Mouse (Mus musculus): ENCODE results near the gene Nnmt.
A peak's percentile ranks its signal among the peaks of the same experiment; 100 is the strongest.

Gene Nnmt

DNA sequence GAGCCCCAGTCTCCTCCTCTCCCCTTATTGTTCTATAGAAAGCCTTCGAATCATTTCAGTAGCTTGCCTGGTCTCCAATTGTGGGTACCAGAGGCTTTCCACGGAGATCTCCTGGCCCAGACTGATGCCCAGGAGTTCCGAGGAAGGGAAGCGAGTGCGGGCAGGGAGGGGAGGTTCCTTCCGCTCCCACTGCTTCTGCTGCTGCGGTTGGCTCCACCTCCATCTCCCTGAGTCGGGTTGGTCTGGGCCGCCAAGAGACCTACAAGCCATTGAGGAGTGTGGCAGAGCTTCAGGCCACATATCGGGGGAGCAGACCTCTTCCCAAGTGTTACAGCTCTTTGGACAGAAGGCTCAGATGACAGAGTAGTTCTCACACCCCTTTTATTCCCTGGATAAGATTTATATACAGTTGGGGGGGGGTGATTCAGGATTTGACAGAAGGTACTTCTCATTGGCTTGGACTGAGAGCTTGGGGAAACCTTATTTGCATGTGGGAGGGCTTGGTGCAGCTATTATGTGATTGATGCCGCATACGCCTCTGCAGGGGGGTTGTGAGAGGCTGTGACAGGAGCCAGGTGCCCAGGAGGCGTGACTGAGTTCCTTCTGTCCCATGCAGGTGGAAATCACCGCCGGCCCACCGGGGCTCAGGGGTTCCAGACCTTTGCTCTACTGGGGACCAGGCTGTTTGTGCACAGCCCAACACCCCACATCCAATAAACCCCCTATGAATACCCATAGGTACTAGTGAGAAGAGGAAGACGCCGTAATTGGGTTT lies 30.8 kb upstream of the Nnmt start:
- peak; percentile 92 for DNase-seq

DNA sequence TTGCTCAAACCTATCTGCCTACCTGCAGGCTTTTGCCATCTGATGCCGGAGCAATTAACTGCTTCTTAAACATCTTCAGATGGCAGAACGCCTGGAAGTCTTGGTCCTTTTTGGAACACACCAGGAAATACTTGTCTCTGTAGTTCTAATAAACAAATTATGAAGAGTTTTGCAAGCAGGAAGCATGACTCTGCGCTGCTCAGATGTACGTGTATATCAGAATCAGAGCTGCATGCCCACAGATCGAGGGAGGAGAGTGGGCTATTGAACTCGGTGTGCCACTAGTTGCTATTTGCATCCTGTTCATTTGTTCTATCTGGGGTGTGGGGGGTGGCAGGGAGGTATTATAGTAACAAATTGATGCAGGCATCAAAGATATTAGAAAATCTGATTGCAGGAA lies 28.2 kb upstream of the Nnmt start:
- DNase-seq, result peak; percentile 72

DNA sequence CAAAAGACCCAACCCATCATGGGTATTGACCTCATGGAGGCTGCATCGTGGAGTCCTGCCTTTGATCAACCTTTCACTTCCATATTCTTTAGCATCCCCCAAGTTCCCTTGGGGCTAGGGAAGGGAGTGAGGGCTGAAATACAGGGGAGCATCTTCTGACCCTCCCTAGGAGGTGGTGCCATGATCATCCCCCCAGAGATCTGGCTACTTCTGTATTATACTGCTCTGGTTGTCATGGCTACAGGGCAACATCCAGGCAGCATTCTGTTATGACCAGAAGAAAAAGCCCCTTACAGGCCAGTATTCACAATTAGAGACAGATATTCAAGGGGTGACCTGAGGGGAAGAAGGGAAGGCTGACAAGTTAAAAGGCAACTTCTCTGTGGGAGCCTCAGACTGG lies 14.3 kb upstream of the Nnmt start:
- peak; percentile 55 for DNase-seq

DNA sequence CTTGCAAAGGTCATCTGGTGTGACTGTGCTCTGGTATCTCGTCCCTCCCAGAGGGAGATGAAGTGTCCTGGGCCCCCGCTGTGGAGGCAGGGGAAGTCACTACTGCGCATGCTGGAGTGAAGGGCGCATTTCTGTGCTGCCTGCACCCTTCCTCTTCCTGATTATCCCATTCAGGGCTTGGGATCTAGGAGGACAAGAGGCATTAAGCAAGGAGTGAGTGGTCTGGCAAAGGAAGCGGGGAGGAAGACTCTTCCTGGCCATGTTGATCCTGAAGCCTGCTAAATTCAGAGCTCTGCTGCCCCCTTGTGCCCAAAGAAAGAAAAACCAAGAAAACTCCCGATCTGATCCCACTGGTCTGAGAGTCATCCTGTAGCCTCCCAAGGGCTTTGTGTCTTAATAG lies 13.6 kb upstream of the Nnmt start:
- DNase-seq, result peak; percentile 98

DNA sequence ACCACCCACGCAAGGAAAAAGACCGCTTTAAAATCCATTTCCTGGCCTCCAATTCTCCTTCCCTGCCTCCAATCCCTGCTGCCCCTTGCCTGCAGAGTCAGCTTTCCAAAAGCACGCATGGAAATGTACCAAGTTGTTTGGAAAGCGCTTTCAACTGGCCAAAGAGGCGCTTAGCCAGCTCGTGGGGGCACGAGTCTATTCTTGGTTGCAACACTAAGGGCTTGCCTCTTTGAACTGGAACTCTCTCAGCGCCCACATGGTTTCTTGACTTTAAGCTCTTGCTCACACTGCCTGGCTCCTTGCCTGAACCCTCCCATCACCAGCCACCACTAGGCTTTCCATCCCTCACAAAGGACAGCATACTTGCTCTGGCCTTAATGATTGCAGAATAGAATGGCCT lies 13.2 kb upstream of the Nnmt start:
- peak; percentile 98 for DNase-seq

DNA sequence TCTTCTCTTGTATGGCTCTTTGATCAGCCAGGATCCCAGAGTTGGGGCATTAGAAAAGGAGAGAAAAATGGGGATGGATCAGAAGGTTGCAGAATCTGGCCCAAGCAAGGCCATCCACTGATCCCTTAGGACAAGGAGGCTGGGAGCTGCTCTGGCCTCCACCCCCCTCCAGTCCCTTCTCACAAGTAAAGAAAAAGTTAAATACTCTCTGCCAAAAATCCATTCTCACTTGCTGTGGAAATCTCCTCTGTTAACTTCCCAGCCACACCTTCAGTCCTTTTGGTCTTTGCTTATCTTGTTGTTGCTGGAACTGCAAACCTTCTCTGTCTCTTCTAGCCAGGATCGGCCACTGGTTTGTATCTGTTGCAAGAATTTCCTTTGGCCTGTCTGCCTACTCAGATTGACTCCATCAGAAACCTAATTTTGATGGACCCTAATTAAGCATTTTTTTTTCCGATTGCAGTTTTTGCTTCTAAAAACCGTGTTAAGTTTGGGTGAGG lies 12.6 kb upstream of the Nnmt start:
- DNase-seq, result peak; percentile 94

DNA sequence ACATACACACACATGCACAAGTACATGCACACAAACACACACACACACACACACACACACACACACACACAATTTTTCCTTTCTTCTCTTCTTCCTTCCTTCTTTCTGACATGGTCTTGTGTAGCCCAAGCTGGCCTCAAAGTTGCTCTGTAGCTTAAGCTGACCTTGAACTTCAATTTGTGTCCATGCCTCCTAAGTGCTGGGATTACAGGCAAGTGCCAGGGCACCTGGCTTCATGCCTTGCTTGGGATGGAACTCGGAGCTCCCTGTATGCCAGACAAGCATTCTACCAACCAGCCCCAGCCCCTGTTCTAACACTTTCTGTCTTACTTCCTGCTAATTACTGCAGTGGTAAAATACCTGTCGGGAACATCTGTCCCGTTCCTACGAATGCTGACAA lies 8.3 kb upstream of the Nnmt start:
- peak; percentile 81 for DNase-seq

DNA sequence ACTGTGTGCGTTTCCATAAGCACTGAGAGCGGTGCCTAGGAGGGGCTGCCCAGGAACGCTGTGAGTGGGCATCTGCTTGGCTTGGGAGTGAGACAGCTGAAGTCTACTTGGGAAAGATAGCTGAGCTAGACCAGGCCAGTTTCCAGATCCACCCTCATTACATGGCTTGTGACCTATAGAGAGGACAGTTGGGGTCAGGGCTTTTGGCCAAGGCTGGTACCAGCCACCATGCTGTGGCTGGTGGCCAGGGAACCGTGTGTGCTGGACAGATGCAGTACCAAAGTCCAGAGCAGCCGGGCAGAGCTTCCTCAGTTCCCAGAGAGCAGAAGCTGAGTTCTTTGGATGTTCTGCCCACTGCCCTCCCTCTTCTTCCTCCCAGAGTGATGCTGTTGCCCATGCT lies 7.6 kb upstream of the Nnmt start:
- peak; percentile 92 for DNase-seq

DNA sequence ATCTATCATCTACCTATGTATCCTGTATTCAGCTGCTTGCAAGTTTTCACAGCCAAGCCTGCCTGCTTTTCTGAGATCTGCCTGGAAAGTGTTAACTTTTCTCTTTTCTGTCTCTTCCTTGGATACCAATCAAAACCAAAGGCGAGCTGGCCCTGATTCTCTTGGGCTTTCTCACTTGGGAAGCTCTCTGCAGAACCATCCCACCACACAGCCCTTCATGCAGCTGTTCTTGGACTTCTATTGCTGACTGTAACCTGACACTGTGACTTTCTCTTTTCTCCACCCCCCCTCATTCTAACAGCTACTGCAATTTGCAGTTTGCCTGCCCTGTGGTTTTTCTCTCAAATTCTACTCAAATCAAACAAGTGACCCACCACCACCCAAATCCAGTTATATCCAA lies 6.1 kb upstream of the Nnmt start:
- DNase-seq, result peak; percentile 86

DNA sequence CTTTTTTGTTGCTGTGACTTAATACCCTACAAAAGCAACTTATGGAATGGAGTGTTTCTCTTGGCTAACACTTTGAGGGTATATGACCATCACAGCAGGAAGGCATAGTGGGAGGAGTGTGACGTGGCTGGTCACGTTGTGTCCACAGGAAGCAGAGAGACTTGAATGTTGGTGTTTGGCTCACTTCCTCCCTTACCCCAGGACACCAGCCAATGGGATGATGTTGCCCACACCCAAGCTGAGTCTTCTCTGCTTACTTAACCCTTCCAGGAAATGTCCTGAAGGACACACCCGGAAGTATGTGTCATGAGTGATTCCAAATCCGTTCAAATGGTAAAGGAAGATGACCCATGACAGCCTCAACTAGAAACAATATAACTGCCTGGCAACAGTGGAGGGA lies 4.8 kb upstream of the Nnmt start:
- peak; percentile 81 for DNase-seq

DNA sequence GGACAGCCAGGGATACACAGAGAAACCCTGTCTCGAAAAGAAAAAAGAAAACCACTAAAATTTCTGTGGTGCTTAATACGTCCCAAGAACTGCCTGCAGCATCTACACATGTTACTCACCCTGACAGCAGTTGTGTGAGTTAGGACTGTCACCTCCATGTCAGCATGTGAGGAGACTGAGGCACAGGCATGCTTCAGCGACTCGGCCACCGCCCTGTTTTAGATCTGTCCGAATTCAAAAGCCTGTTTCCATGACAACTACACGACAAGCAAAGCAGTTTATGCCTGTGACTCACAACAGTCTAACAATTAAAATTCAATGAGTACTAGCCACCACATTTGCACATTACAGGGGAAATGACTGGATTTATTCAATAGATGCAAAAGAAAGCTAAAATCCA lies 2.5 kb upstream of the Nnmt start:
- peak; percentile 67 for DNase-seq

DNA sequence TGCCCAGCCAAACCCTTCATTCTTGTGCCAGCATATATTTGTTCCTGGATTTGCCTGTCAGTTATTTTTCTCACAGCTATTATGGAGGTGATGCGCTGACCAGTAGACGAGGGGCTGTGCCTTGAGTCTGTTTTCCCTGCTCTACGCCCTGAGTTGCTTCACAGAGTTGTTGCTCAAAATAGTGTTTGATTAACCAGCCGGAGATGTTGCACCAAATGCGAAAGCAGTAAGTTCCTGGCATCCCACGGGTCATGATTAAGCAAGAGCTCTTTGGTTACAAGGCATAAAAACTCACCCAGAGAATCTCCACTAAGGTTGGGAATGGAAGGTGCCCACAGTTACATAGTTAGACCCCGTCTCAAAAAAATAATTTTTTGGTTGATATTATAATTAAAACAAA lies 1.2 kb upstream of the Nnmt start:
- DNase-seq, result peak; percentile 92

DNA sequence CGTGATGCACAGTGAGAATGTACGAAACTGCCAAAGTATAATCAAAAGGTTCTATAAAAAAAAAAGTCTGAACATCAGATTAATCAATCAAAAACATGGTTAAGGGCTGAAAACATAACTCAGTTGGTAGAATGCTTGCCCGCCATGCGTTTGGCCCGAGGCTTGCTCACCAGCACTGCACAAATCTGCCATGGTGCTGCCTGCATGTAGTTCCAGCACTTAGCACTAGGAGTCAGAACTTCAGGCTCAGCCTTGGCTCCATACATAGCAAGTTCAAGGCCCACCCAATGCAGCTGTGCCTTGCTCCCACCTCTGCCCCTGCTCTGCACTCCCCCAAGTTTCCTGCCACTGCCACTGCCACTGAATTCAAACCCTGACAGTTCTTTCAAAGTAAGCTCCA lies 744 bp upstream of the Nnmt start:
- peak; percentile 87 for DNase-seq

DNA sequence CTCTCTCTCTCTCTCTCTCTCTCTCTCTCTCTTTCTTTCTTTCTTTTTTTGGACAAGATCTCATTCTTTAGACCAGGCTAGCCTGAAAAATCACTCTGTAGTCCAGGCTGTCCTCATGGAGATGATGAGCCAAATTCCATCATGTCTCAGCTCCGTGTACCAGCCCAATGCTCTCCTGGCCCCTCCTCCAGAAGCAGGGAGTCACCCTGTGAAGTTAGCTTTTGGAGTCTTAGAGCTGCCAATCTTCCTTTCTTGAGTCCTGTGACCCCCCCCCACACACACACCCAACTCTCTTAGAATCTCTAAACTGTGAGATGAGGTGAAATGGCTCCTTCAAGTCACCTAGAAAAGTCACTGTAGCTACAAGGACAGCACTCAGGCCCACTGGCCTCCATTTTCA lies 727 bp downstream of the Nnmt start:
- peak; percentile 85 for DNase-seq

DNA sequence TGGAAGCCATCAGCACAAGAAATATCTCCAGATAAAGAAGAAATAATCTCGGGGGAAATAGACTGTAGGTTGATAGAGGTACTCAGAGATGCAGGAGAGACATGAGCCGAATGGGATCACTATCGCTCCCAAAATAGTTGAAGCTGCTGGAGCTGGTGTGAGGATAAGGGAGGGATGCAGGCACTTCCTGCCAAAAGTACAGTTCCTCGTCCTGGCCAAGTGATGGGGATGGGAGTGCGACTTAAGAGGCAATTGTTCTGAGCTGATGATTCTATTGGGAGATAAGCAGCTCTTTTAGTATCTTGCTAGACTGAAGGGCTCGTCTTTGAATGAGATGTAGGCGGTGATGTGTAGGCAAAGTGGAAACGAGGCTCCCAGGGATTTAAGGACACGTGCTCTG lies 4.1 kb downstream of the Nnmt start:
- peak; percentile 91 for DNase-seq

DNA sequence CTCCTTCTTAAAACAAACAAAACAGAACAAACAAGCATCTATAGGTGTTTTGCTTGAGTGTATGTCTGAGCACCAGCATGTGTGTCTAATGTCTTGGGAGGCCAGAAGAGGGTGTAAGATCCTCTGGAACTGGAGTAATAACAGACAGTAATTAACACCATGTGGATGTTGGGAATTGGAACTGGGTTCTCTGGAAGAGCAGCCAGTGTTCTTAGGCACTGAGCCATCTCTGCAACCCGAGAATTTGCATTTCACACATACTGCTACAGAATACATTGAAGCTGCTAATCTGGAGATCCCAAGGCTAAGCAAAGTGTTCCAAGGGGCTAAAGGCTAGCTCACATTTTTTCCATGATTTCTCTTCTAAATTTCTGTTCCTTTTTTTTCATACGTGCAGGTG lies 4.9 kb downstream of the Nnmt start:
- DNase-seq, result no peak

DNA sequence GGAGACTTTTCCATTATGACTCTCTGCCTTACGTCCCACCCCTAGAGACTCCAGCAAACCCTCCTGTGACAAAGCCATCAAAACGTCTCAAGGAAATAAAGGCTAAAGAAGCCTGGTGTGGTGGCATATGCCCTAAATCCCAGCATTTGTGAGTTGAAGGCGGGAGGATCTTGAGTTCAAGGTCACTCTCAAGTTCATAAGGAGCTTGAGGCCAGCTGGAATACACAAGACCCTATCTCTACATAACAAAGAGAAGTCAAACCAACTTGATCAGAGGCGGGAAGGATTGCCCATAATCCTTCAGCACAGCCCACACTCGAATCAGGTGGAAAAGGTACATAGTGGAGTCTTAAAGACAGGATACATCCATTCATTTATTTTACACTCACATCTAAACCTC lies 7.5 kb downstream of the Nnmt start:
- DNase-seq, result peak; percentile 58

DNA sequence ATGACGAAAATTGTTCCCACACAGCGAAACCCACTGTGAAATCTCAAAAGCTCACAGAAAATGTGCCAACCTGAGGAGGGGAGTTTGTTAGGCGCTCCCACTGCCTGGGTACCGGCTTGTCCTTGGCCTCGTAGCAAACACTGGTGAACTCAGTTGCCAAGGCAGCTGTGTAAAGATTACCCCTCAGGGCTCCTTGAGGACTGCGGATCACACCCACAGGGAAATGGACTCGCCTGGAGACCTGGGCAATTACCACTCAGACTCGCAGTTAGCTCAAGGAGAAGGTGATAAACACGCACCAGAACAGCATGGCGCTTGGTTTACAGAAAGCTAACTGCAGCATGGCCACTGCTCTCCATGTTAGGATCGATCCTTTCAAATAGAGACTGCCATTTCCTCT lies 8.0 kb downstream of the Nnmt start:
- peak; percentile 80 for DNase-seq

DNA sequence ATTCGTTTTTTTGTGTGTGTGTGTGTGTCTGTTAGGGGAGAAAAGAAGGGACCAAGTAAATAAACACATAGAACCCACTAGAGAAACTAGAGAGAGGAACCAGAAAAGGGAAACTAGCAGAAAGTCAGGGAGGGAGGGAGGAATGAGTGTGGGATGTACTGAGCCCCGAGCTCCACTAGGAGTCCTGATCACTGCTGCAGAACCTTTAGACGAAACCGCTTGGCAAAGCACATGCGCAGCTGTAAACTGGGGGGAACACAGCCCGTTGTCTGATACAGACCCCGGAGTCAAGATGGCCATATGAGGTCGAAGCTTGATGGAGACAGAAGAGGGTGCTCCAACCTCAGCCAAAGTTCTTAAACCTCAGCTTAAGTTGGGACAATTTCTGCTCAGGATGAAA lies 11.0 kb downstream of the Nnmt start:
- peak; percentile 79 for DNase-seq

DNA sequence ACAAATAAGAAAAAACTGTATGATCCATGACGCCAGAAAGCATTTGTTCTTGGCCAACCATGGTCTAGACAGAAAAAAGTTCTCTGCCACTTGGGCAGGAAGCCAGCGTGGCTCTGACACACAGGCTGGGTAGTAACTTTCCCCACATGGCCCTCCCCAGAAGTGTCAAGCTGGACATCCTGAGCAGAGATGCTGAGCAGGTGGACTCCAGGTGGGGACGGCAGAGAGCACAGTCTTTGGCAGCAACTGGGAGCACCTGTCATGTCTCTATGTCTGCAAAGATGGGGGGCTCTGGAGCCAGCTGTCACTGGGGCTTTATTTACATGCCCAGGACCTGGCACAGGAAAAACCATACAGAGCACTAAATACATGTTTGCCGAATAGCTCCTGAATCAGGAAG lies 14.3 kb downstream of the Nnmt start:
- peak; percentile 85 for DNase-seq

DNA sequence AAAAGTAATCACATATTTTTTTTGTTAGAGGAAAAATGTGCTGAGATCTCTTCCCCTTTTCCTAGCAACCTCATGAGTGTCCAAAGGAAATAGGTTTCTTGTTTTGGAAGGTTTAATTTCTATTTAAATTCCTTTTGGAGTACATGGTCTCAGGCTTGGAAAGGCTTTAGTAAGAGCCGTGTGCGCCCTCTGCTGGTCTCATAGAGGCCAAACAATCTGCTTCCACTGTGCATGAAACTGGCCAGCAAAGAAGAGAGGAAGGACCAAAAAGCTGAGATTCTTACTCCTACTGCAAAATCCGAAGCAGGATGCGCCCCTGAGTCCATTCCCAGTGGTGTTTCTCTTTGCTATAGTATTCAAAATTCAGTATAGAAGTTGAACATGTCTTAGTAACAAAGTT lies 18.6 kb downstream of the Nnmt start:
- DNase-seq, result peak; percentile 85

DNA sequence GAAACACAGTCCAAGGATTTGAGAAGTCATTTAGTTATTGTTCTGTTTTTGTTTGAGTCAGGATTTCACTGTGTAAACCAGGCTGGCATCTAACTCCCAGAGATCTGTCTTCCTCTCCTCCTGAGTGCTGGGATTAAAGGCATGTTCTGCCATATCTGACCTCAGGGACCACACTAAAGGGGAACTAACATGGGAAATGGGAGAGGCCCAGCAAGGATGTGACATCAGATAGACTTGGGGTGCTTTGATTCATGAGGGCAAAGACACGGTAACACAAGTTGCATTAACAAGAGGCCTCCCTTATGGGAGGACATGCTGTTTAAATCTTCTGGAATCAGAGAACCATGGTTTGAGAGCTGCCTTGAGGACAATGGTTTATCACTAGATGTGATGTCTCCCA lies 24.1 kb downstream of the Nnmt start:
- peak; percentile 48 for DNase-seq

DNA sequence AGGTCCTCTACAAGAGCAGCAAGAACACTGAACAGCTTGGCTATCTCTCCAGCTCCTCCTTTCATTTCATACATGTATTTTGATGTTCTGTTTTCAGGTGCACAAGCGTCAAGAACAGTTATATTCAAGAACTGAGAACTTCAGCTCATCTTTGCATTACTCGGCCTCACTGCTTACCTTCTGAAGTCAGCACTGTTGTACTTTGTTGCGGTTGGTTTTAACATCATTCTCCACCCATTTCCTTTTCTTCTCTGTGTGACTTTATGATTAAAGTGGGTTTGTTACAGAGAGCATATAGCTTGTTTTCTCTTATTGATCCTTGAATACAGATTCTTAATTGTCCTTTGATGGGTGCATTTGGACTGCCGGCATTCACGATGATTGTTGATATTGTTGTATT lies 42.6 kb downstream of the Nnmt start:
- DNase-seq, result no peak

DNA sequence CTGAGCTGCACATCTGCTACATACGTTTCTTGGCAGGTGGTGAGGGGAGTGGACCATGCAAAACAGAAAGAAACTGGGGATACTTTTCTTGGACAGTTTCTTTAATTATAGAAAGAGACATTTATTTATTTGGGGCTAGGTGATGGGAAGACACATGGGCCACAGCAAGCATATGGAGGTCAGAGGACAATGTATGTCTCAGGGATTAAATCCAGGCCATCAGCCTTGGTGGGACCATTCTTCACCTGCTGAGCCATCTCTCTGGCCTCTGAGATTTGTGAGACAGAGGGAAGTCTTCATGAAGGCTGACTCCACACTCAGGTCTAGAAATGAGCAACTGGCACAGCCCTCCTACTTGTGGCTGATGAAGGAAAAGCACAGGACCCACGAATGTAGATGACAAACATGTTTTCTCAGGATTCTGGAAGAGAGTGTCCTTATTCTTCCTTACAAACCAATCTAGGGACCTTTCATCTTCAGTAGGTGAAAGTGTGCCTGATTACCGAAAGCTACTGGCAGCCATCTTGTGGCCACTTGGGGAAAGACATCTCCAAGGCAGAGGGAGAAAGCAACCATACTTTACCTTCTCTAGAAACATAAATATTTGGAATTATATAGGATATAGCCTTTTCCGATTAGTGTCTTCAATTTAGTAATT lies 45.3 kb downstream of the Nnmt start:
- DNase-seq, result no peak

DNA sequence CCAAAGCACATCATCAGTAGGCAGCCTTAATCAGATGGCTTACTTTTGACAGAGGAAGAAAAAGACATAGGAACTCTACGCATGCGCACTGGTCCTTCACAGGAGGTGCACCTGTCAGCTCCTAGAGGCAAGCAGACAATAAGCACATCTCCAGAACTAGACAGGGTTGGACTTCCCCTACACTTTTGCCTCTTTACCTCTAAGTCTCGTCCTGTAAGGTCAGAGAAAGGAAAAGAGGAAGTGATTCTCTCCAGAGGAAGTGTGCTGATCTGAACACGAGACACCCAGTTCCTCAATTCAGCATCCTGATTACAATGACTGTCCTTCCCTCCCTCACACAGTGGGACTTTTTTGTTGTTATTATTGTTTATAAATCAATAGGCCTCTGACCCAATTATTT lies 46.3 kb downstream of the Nnmt start:
- peak; percentile 90 for DNase-seq
